Mouse (Mus musculus): ENCODE measurements around the gene Cacna1g. TPM values are rescaled to one million over a fixed set of nuclear protein-coding genes. Genes with fewer than 3 reads are reported as not detected.
A peak's percentile ranks its signal among the peaks of the same experiment; 100 is the strongest.
"Not testable (repeated sequence)": the region's sequence is repeated elsewhere in the genome, so short reads cannot be mapped to it uniquely, and the experiment has no call there.

Cacna1g gene
- polyA plus RNA-seq, 1 experiment from 2014 or later: 18.4 TPM

DNA sequence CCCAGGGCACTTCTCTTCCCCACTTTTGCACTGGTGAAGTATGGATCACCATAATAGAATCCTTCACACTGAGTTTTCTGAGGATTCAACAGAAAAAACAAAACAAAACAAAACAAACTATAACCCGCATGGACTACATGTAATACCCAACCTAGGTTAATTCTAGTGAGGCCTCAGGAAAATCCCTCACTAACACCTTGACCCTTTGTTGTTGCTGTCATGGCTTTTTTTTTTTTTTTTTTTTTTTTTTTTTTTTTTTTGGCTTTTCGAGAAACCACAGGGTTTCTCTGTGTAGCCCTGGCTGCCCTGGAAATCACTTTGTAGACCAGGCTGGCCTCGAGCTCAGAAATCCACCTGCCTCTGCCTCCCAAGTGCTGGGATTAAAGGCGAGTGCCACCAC, 80.5 kb downstream of the Cacna1g start:
- not testable (repeated sequence) for H3K4me2 ChIP-seq (ENCODE audit: low read length); H3K4me3 ChIP-seq (ENCODE audit: low read depth, low read length); H3K27me3 ChIP-seq (ENCODE audit: control insufficient read depth, insufficient read depth, low read depth, low read length); ATAC-seq; H3K27ac ChIP-seq (ENCODE audit: low read length); H3K9me3 ChIP-seq (replicated peaks; ENCODE audit: control insufficient read depth, low read length, poor library complexity, severe bottlenecking); H3K4me1 ChIP-seq (ENCODE audit: control insufficient read depth, insufficient read depth, low read length); H3K36me3 ChIP-seq (ENCODE audit: control insufficient read depth, insufficient read depth, low read length); H3K9ac ChIP-seq (ENCODE audit: low read depth, low read length)
- 82% methylated on average over 4 of the region's 4 CpGs for whole genome bisulfite sequencing

DNA sequence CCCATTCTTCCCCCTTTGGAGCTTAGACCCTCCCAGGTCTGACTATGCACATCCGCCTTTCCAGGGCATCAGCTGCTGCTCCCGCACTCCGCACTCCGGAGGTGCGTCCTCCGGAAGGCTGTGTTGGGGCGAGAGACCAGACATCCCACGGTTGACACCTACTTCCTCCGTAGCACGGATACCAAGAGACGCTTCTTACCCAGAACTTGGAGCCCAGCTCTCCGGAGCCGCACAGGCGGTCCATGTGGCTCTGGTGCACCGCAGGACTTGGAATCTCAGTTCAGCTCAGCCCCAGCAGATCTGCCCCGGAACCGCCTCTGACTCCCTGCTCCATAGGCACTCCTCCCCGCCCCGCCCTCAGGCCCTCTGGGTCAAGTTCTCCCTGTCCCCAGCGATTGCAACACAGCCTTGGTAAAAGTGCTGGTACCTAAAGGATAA, 81.3 kb downstream of the Cacna1g start, which contains the start of gene Abcc3:
Gene Abcc3, minus strand, starts transcription at position 326 of the 438 bp plus-strand sequence.
- ATAC-seq: no peak
- H3K4me2 ChIP-seq (ENCODE audit: low read length): peak within 1 kb of the TSS; percentile 25
- 0 out of 2 replicates have a peak, but pooled peaks cover 3% of the 10 kb centered on the region for H3K27me3 ChIP-seq (ENCODE audit: control insufficient read depth, insufficient read depth, low read depth, low read length)
- H3K36me3 ChIP-seq (ENCODE audit: control insufficient read depth, insufficient read depth, low read length): no peaks in the 10 kb centered on the region
- H3K27ac ChIP-seq (ENCODE audit: low read length): no peak within 1 kb of the TSS
- no peaks in the 10 kb centered on the region for H3K9me3 ChIP-seq (replicated peaks; ENCODE audit: control insufficient read depth, low read length, poor library complexity, severe bottlenecking)
- no peak within 1 kb of the TSS for H3K9ac ChIP-seq (ENCODE audit: low read depth, low read length)
- H3K4me3 ChIP-seq (ENCODE audit: low read depth, low read length): peak within 1 kb of the TSS; percentile 1; the same call in 1 of the 2 replicates
- no peaks in the 10 kb centered on the region for H3K4me1 ChIP-seq (ENCODE audit: control insufficient read depth, insufficient read depth, low read length)
- 15% methylated on average over 20 of the region's 20 CpGs for WGBS

DNA sequence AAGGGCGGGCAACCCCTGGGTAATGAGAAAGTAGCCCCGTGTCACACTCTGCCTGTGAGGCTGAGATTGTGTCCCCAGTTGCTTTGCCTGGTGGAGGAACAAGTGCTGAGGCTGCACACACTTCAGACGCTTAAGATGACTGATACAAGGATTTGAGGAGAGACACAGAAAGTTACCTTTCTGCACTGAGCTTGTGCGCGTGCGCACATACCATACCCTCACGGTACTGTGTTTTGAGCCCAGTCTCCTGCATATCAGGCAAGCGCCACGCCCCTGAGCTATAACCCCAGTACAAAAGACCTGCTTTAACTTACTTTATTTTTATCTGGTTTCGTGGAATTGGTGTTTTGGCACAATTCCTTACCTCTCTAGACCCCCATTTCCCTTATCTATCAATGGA, 82.3 kb downstream of the Cacna1g start:
- WGBS: 93% methylated on average over 10 of the region's 10 CpGs
- Histone ChIP-seq H3K27ac (ENCODE audit: low read length) (no peak overlapping the region), H3K4me1 (ENCODE audit: control insufficient read depth, insufficient read depth, low read length) (0 out of 2 replicates have a peak, but pooled peaks cover under 1% of the 10 kb centered on the region), H3K4me3 (ENCODE audit: low read depth, low read length) (no peak overlapping the region), H3K27me3 (ENCODE audit: control insufficient read depth, insufficient read depth, low read depth, low read length) (0 out of 2 replicates have a peak, but pooled peaks cover 3% of the 10 kb centered on the region), H3K9ac (ENCODE audit: low read depth, low read length) (no peak overlapping the region), H3K36me3 (ENCODE audit: control insufficient read depth, insufficient read depth, low read length) (no peaks in the 10 kb centered on the region), H3K4me2 (ENCODE audit: low read length) (no peak overlapping the region), H3K9me3 (replicated peaks; ENCODE audit: control insufficient read depth, low read length, poor library complexity, severe bottlenecking) (no peaks in the 10 kb centered on the region)
- ATAC-seq: no peak

DNA sequence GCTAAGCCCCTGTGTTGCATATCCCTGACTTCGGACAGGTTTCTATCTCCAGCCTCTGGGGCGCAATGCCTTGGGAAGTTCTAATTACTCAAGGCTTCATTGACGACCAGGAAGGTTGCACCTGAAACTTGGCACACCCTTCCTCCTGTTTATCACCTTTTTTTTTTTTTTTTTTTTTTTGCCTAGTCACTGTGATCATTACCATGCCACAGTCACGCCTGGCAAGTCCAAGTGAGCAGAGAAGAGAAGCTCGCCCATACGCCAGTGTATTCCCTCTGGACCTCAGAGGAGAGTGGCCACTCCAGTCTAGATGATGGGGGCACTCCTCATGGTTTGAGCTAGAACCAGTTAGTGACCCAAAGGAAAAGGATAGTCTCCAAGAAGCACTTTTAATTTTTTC, 83.2 kb downstream of the Cacna1g start:
- no peak for ATAC-seq
- Histone ChIP-seq H3K9ac (ENCODE audit: low read depth, low read length) (no peak overlapping the region), H3K4me1 (ENCODE audit: control insufficient read depth, insufficient read depth, low read length) (peaks cover 9% of the 10 kb centered on the region), H3K4me2 (ENCODE audit: low read length) (no peak overlapping the region), H3K4me3 (ENCODE audit: low read depth, low read length) (no peak overlapping the region), H3K27me3 (ENCODE audit: control insufficient read depth, insufficient read depth, low read depth, low read length) (0 out of 2 replicates have a peak, but pooled peaks cover 3% of the 10 kb centered on the region), H3K27ac (ENCODE audit: low read length) (no peak overlapping the region), H3K36me3 (ENCODE audit: control insufficient read depth, insufficient read depth, low read length) (no peaks in the 10 kb centered on the region), H3K9me3 (replicated peaks; ENCODE audit: control insufficient read depth, low read length, poor library complexity, severe bottlenecking) (no peaks in the 10 kb centered on the region)
- 91% methylated on average over 6 of the region's 6 CpGs for WGBS

DNA sequence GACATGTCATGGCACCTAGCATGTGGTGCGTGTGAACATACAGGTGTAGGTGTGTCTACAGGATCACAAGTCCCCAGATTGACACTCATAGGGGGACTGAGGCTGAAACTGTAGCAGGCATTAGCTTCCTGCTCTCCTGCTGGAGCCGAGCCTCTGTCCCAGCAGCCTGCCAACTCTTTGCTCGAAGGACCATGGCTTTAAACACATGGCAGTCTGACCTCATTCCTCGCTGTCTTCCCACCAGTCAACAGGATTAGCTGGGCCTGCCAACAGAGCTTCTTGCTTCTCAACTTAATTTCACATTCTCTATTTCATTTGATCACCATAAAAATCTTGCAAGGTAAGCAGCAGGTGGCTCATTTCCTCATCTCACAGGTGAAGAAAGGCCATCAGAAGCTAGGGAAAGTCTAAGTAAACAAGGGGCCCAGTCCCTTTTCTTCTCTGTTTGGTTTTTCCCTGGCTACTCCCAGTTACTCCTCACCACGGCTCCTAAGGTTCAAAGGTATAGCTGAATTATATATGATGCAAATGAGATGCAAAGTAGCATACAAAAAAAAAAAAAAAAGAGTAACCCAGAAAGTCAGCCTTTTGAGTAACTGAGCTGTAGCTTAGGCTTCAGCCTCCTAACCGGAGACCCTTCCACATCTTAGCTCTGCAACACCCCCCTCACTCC, 84.1 kb downstream of the Cacna1g start:
- no peak overlapping the region for H3K4me2 ChIP-seq (ENCODE audit: low read length)
- H3K9me3 ChIP-seq (replicated peaks; ENCODE audit: control insufficient read depth, low read length, poor library complexity, severe bottlenecking): no peaks in the 10 kb centered on the region
- no peak overlapping the region for H3K9ac ChIP-seq (ENCODE audit: low read depth, low read length)
- no peak for ATAC-seq
- 0 out of 2 replicates have a peak, but pooled peaks cover 3% of the 10 kb centered on the region for H3K27me3 ChIP-seq (ENCODE audit: control insufficient read depth, insufficient read depth, low read depth, low read length)
- H3K4me3 ChIP-seq (ENCODE audit: low read depth, low read length): no peak overlapping the region
- peaks cover 14% of the 10 kb centered on the region for H3K4me1 ChIP-seq (ENCODE audit: control insufficient read depth, insufficient read depth, low read length)
- H3K36me3 ChIP-seq (ENCODE audit: control insufficient read depth, insufficient read depth, low read length): no peaks in the 10 kb centered on the region
- WGBS: 58% methylated on average over 6 of the region's 6 CpGs
- no peak overlapping the region for H3K27ac ChIP-seq (ENCODE audit: low read length)

DNA sequence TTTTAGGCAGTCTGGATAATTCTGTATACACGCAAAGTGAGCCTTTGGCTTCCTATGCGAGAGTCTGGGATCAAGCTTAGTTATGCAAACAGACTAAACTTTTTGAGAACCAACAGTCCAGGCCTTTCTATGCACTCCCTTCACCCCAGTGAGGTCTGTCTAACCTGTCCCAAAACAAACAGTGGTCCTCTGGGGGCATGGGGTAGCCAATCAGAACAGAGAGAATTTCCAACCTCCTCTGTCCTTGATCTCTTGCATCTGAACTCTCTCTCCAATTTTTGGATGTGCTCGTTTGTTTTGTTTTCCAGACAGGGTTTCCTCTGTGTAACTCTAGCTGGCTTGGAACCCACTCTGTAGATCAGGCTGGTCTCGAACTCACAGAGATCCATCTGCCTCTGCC, 85.0 kb downstream of the Cacna1g start:
- Histone ChIP-seq H3K4me2 (ENCODE audit: low read length) (no peak overlapping the region), H3K27ac (ENCODE audit: low read length) (no peak overlapping the region), H3K4me1 (ENCODE audit: control insufficient read depth, insufficient read depth, low read length) (peaks cover 14% of the 10 kb centered on the region), H3K4me3 (ENCODE audit: low read depth, low read length) (no peak overlapping the region), H3K27me3 (ENCODE audit: control insufficient read depth, insufficient read depth, low read depth, low read length) (0 out of 2 replicates have a peak, but pooled peaks cover 3% of the 10 kb centered on the region), H3K9ac (ENCODE audit: low read depth, low read length) (no peak overlapping the region), H3K36me3 (ENCODE audit: control insufficient read depth, insufficient read depth, low read length) (no peaks in the 10 kb centered on the region), H3K9me3 (replicated peaks; ENCODE audit: control insufficient read depth, low read length, poor library complexity, severe bottlenecking) (no peaks in the 10 kb centered on the region)
- no peak for ATAC-seq
- 85% methylated on average over 4 of the region's 4 CpGs for WGBS

DNA sequence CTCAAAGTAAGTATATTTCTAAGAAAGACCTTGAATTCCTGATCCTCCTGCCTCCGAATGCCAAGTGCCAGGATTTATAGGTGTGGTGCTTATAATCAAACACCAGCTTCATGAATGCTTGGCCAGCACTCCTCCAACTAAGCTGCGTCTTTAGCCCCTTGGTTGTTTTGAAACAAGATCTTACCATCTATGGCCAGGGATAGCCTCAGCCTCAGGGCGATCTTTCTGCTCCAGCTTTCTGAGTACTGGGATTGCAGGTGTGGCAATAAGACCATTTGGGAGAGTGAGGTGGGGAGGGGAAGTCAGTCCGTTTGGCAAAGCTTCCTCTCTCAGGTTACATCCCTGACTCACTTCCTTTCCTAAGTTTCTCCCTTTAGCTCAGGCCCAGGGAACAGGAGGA, 86.2 kb downstream of the Cacna1g start:
- H3K4me3 ChIP-seq (ENCODE audit: low read depth, low read length): no peak overlapping the region
- H3K36me3 ChIP-seq (ENCODE audit: control insufficient read depth, insufficient read depth, low read length): no peaks in the 10 kb centered on the region
- peaks cover 14% of the 10 kb centered on the region for H3K4me1 ChIP-seq (ENCODE audit: control insufficient read depth, insufficient read depth, low read length)
- ATAC-seq: no peak
- H3K4me2 ChIP-seq (ENCODE audit: low read length): no peak overlapping the region
- no peak overlapping the region for H3K9ac ChIP-seq (ENCODE audit: low read depth, low read length)
- H3K27me3 ChIP-seq (ENCODE audit: control insufficient read depth, insufficient read depth, low read depth, low read length): 0 out of 2 replicates have a peak, but pooled peaks cover 2% of the 10 kb centered on the region
- H3K27ac ChIP-seq (ENCODE audit: low read length): no peak overlapping the region
- no peaks in the 10 kb centered on the region for H3K9me3 ChIP-seq (replicated peaks; ENCODE audit: control insufficient read depth, low read length, poor library complexity, severe bottlenecking)
- 82% methylated on average over 4 of the region's 4 CpGs for WGBS

DNA sequence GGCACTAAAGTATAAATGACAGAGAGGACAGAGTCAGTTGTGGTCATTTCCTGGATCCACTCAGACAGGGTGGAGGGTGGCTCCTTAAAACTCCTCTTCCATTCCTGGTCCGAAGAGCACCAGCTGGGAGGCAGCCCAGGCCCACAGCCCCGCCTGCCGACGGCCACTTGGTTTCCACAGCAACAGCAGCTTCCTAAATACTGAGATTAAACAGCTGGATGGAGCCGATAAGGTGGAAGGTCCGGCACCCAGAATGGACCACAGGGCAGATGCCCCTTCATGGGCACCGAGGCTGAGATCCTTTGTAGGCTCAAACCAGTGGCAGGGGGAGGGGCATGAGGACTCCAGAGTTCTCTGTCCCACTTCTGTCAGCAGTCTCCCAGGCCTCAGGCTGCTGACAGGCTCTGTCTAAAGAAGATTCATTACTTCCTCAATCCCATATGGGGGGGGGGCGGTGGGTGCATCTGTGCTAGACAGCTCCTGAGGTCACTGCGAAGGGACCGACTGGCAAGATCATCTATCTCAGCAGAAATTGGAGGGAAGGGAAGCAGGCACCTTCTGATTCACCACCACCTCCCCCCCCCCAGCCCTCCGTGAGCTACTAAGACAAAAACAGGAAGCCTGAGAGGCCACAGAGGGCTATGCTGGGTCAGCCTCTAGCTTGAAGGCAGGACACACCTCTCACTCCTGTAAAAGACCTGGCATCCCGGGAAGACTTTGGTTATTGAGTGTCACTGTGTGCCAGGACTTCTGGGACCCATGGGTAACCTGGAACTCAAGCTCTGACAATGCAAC, 87.8 kb downstream of the Cacna1g start:
- Histone ChIP-seq H3K36me3 (ENCODE audit: control insufficient read depth, insufficient read depth, low read length) (no peaks in the 10 kb centered on the region), H3K4me1 (ENCODE audit: control insufficient read depth, insufficient read depth, low read length) (peaks cover 14% of the 10 kb centered on the region), H3K4me3 (ENCODE audit: low read depth, low read length) (no peak overlapping the region), H3K27ac (ENCODE audit: low read length) (no peak overlapping the region), H3K4me2 (ENCODE audit: low read length) (peak overlapping the region; percentile 8; the same call in 1 of the 2 replicates), H3K9ac (ENCODE audit: low read depth, low read length) (peak overlapping the region; percentile 38), H3K27me3 (ENCODE audit: control insufficient read depth, insufficient read depth, low read depth, low read length) (no peaks in the 10 kb centered on the region), H3K9me3 (replicated peaks; ENCODE audit: control insufficient read depth, low read length, poor library complexity, severe bottlenecking) (no peaks in the 10 kb centered on the region)
- no peak for ATAC-seq
- 20% methylated on average over 12 of the region's 12 CpGs for WGBS

DNA sequence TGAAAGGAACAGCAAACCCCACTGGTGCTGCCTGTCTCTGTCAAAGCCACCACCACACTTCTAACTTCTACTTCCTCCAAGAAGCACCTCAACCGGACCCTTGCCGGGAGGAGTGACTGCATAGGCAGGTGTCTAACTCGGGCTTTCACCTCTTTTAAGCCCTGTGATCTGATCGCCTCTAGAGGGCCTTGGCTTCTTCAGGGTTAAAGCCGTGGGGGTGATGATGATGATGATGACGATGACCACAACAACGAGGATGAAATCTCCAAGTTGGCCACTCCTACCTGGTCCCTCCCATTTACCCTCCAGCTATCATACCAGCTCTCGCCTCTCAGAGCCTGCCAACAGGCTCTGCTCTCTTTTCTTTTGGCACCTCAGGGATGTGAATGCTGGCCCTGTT, 94.3 kb downstream of the Cacna1g start:
- no peak overlapping the region for H3K4me2 ChIP-seq (ENCODE audit: low read length)
- WGBS: 80% methylated on average over 8 of the region's 8 CpGs
- no peak overlapping the region for H3K4me3 ChIP-seq (ENCODE audit: low read depth, low read length)
- H3K27ac ChIP-seq (ENCODE audit: low read length): no peak overlapping the region
- no peaks in the 10 kb centered on the region for H3K9me3 ChIP-seq (replicated peaks; ENCODE audit: control insufficient read depth, low read length, poor library complexity, severe bottlenecking)
- H3K4me1 ChIP-seq (ENCODE audit: control insufficient read depth, insufficient read depth, low read length): no peaks in the 10 kb centered on the region
- H3K36me3 ChIP-seq (ENCODE audit: control insufficient read depth, insufficient read depth, low read length): no peaks in the 10 kb centered on the region
- H3K9ac ChIP-seq (ENCODE audit: low read depth, low read length): no peak overlapping the region
- no peak for ATAC-seq
- no peaks in the 10 kb centered on the region for H3K27me3 ChIP-seq (ENCODE audit: control insufficient read depth, insufficient read depth, low read depth, low read length)

Data from midbrain, embryonic 16.5 days (tissue).